Mouse (Mus musculus) neural tube, embryonic 11.5 days (tissue): ENCODE measurements around the gene Rapgef3. TPM values are rescaled to one million over a fixed set of nuclear protein-coding genes. Genes with fewer than 3 reads are reported as not detected.

Experiments used
- ATAC-seq: fragments of 200-750 bp; cut with Nextera tagmentation; 2 replicates; pipeline ENCODE4 v1.8.0; 2017; ENCODE audit warnings: moderate number of reproducible peaks, mild to moderate bottlenecking, moderate TSS enrichment, moderate library complexity; ENCODE audit not compliant: insufficient read depth, low FRiP score, low TSS enrichment
- DNase-seq: peaks from one replicate; pipeline ENCODE4 v3.0.0-alpha.2; 2015; ENCODE audit warnings: low spot score
- H3K27ac ChIP-seq: fragments of 300-500 bp; sonication (generic); 2 replicates; pipeline ENCODE4 v1.5.1; 2014; ENCODE audit warnings: low read depth, mild to moderate bottlenecking, low read length
- H3K27me3 ChIP-seq: fragments of 300-500 bp; sonication (generic); 2 replicates; pipeline ENCODE4 v1.6.1; 2014; ENCODE audit warnings: mild to moderate bottlenecking, low read length, mixed read lengths; ENCODE audit not compliant: control insufficient read depth, insufficient read depth
- H3K36me3 ChIP-seq: fragments of 300-500 bp; sonication (generic); 2 replicates; pipeline ENCODE4 v1.6.1; 2014; ENCODE audit warnings: mild to moderate bottlenecking, low read length, moderate library complexity, mixed read lengths; ENCODE audit not compliant: control insufficient read depth, insufficient read depth
- H3K4me1 ChIP-seq: fragments of 300-500 bp; sonication (generic); 2 replicates; pipeline ENCODE4 v1.6.1; 2014; ENCODE audit warnings: low read length, mixed read lengths; ENCODE audit not compliant: control insufficient read depth, insufficient read depth
- H3K4me2 ChIP-seq: fragments of 300-500 bp; sonication (generic); 2 replicates; pipeline ENCODE4 v1.6.1; 2014; ENCODE audit warnings: low read depth, mild to moderate bottlenecking, moderate library complexity
- H3K4me3 ChIP-seq: fragments of 300-500 bp; sonication (generic); 2 replicates; pipeline ENCODE4 v1.5.1; 2014; ENCODE audit warnings: low read depth, low read length
- H3K9ac ChIP-seq: fragments of 300-500 bp; sonication (generic); 2 replicates; pipeline ENCODE4 v1.6.1; 2014; ENCODE audit warnings: mild to moderate bottlenecking, low read length
- H3K9me3 ChIP-seq: fragments of 300-500 bp; sonication (generic); 2 replicates; pipeline ENCODE4 v1.6.1; 2016; ENCODE audit warnings: low read length; ENCODE audit not compliant: control insufficient read depth
- whole genome bisulfite sequencing: fragments of 180-500 bp; shearing (Covaris S2); extraction: QIAGEN DNeasy Blood & Tissue Kit; methylation state at CpG from one replicate; pipeline ENCODE4 v1.1.7; 2014; 5-methylcytosine and 5-hydroxymethylcytosine counted together
- polyA plus RNA-seq: library from polyadenylated mRNA; unstranded; fragments of >200 nt; fragmentation: Nextera tagmentation; extraction: Ambion mirVana; gene quantifications from 2 replicates; pipeline ENCODE4 v1.2.1, GENCODE M21; 2014

Rapgef3 gene
- polyA plus RNA-seq, 1 experiment from 2014 or later = 6.0 TPM

DNA sequence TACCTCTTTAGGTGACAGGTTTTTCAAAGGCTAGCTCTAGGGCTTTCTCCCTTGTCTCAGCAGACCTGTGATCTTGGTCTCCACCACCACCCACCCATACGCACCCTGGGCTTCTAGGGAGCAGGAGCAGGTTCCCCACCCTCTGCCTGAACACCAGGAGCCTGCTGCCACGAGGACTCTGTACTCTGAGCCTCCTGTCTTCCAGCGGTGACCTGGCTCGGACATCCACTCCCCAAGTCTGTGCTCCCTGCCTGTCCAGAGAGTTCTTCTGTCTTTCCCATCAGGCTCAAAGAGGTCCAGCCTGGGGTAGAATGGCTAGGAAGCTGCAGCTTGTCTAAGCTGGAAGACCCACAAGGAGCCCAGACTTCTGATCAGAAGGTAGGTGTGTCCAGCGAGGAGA is 24.6 kb downstream of the Rapgef3 start:
- no peak for ATAC-seq
- no peaks in the 10 kb centered on the region for H3K36me3 ChIP-seq
- WGBS = 84% methylated on average over 5 of the region's 5 CpGs
- H3K4me1 ChIP-seq = no peaks in the 10 kb centered on the region
- H3K4me2 ChIP-seq = no peak overlapping the region
- H3K4me3 ChIP-seq = no peak overlapping the region
- no peak overlapping the region for H3K27ac ChIP-seq
- H3K27me3 ChIP-seq = no peaks in the 10 kb centered on the region
- no peaks in the 10 kb centered on the region for H3K9me3 ChIP-seq
- no peak overlapping the region for H3K9ac ChIP-seq
- no peak for DNase-seq

DNA sequence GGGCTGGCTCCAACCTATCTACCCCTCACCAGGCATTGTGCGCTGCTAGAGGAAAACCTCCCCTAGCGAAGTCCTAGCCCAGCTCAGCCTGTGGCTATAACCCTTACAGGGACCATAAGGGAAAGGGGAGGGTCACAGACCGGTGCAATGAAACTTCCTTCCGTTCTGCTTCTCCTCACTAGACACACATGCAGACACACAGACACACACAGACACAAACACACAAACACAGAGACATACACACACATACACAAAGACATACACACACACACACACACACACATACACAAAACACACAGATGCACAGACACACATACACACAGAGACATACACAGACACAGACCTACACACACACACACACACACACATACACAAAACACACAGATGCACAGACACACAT is 25.2 kb downstream of the Rapgef3 start:
- WGBS = 69% methylated on average over 4 of the region's 4 CpGs

DNA sequence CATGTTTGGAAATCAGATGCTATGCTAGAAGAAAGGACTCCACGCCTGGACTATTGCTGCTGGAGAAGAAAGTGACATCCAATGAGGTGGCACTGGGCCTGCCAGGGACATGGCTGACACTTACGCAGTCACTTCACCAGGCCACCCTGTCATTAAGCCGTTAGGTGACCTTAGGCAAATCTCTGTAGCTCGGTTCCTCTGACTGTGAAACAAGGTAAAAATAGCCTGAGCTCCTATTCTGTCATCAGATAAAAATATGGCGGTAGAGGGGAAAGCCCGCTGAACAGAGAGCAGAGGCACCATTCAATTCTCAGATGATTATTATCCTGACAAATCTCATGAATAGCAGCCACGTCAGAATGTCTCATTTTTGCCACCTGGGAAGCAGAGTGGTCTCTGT is 25.7 kb downstream of the Rapgef3 start:
- DNase-seq (no peak), ATAC-seq (no peak)
- Histone ChIP-seq H3K27ac (no peak overlapping the region), H3K9ac (no peak overlapping the region), H3K4me3 (no peak overlapping the region), H3K9me3 (no peaks in the 10 kb centered on the region), H3K4me1 (no peaks in the 10 kb centered on the region), H3K4me2 (no peak overlapping the region), H3K36me3 (no peaks in the 10 kb centered on the region), H3K27me3 (no peaks in the 10 kb centered on the region)
- WGBS = 73% methylated on average over 7 of the region's 7 CpGs

More for the DNA sequence above, 25.2 kb downstream of the Rapgef3 start:
- H3K9ac ChIP-seq = no peak overlapping the region; the same call in 1 of the 2 replicates
- no peak for DNase-seq
- no peaks in the 10 kb centered on the region for H3K9me3 ChIP-seq
- no peaks in the 10 kb centered on the region for H3K4me1 ChIP-seq
- no peak overlapping the region for H3K4me3 ChIP-seq
- H3K36me3 ChIP-seq = no peaks in the 10 kb centered on the region
- H3K4me2 ChIP-seq = no peak overlapping the region
- no peak overlapping the region for H3K27ac ChIP-seq
- no peaks in the 10 kb centered on the region for H3K27me3 ChIP-seq
- no peak for ATAC-seq

DNA sequence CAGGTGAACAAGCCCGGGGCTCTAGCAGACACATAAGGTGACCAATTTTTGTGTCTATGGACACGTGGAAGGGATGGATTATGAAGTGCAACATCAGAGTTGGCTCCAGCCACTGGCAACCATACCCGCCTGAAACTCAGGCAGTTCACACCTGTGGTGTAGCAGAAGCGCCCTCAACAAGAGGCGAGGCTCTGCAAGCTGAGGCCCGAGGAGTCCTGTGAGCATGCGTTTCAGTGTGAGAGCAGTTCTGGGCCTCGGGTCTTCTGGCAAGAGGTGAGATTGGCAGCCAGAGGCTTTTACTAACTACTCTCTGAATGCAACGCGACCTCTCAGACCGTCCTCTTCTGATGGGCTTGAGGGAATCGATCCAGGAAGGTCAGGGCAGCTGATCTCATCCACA is 26.1 kb downstream of the Rapgef3 start:
- Histone ChIP-seq H3K4me3 (no peak overlapping the region), H3K4me1 (no peaks in the 10 kb centered on the region), H3K27me3 (no peaks in the 10 kb centered on the region), H3K4me2 (no peak overlapping the region), H3K36me3 (no peaks in the 10 kb centered on the region), H3K9ac (no peak overlapping the region), H3K27ac (no peak overlapping the region), H3K9me3 (no peaks in the 10 kb centered on the region)
- WGBS = 77% methylated on average over 12 of the region's 12 CpGs
- DNase-seq (no peak), ATAC-seq (no peak)

DNA sequence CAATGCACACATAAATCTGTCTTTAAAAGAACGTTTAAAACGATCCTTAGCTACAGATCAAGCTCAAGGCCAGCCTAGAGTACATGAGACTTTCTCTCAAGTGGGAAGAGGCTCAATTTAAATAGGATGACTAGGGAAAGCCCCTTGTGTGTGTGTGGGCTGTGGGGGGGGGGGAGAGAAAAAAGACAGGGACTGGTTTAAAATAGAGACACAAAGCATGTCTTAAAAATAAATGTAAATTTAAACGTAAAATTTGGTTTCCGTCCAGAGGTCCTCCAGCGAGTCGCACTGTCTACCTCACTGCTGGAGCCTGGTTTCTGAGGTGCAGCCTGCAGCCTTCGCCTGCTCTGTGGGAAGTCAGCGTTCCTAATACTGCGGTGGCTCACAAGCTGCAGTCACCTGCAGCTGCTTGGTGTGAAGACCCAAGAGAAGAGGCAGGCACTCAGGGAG is 27.5 kb downstream of the Rapgef3 start:
- whole genome bisulfite sequencing = 88% methylated on average over 9 of the region's 9 CpGs
- Histone ChIP-seq H3K36me3 (no peaks in the 10 kb centered on the region), H3K9ac (no peak overlapping the region), H3K4me3 (no peak overlapping the region), H3K9me3 (no peaks in the 10 kb centered on the region), H3K27me3 (no peaks in the 10 kb centered on the region), H3K4me1 (no peaks in the 10 kb centered on the region), H3K27ac (no peak overlapping the region), H3K4me2 (no peak overlapping the region)
- no peak for ATAC-seq
- DNase-seq = no peak

DNA sequence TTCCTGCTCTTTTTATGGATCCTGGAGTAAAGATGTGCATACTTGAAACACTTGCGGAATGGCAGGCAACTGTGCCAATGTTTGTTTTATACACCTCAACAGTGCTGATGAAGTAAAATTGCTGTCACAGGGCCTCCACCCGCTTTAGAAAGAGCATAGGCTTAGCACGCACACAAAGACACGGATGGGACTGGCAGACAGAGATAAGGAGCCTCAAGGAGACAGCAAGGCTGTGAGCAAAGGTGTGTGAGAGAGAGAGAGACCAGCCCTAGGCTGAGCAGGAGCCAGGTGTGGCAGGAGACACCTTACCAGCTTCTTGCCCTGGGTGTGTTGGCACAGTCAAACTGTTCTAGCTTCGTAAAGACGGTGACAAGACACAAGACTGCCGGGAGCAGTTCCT is 28.8 kb downstream of the Rapgef3 start:
- H3K9ac ChIP-seq = no peak overlapping the region
- DNase-seq (no peak), ATAC-seq (no peak)
- no peak overlapping the region for H3K27ac ChIP-seq
- H3K36me3 ChIP-seq = no peaks in the 10 kb centered on the region
- no peak overlapping the region for H3K4me2 ChIP-seq
- H3K27me3 ChIP-seq = no peaks in the 10 kb centered on the region
- H3K4me3 ChIP-seq = no peak overlapping the region
- 95% methylated on average over 7 of the region's 7 CpGs for WGBS
- no peaks in the 10 kb centered on the region for H3K9me3 ChIP-seq
- H3K4me1 ChIP-seq = no peaks in the 10 kb centered on the region

DNA sequence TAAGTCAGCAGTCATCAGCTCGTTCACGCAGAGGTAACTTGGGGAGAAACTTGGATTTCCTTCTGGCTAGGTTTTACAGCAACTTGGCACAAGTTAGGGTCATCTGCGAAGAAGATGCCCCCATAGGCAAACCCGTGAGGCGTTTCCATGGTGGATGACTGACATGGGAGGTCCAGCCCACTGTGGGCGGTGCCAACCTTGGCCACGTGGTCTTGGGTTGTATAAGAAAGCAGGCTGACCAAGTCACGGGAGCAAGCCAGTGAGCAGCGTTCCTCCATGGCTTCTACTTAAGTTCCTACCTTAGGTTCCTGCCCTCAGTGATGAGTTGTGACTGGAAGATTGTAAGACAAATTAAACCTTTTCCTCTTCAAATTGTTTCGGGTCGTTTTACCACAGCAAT is 35.8 kb downstream of the Rapgef3 start:
- ATAC-seq (no peak), DNase-seq (no peak)
- Histone ChIP-seq H3K27ac (no peak overlapping the region), H3K4me1 (no peaks in the 10 kb centered on the region), H3K9ac (no peak overlapping the region), H3K27me3 (no peaks in the 10 kb centered on the region), H3K9me3 (no peaks in the 10 kb centered on the region), H3K4me3 (no peak overlapping the region), H3K4me2 (no peak overlapping the region), H3K36me3 (no peaks in the 10 kb centered on the region)
- WGBS = 91% methylated on average over 11 of the region's 11 CpGs

DNA sequence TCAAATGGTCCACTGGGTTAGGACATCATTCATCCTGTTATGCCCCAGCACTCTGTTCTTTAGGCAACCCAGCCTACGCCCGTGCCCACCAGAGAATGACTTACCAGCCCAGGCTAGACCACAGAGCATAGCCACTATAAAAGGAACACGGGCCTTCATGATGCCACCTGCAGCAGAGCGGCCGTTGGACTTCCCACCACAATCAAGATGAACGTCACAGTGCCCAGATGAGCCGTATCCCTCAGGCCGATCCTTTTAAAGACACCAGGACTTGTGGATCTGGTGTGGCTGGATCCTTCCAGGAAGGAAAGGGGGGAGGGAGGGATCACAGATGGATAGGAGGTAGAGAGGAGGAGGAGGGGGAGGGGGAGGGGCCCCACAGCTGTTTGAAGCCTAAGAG is 36.7 kb downstream of the Rapgef3 start, which contains the start of gene Endou:
Gene Endou, minus strand, starts transcription at position 229 of the 400 bp plus-strand sequence.
- no peaks in the 10 kb centered on the region for H3K36me3 ChIP-seq
- no peaks in the 10 kb centered on the region for H3K27me3 ChIP-seq
- H3K9ac ChIP-seq = no peak within 1 kb of the TSS
- DNase-seq = no peak
- 91% methylated on average over 8 of the region's 8 CpGs for WGBS
- H3K9me3 ChIP-seq = no peaks in the 10 kb centered on the region
- H3K4me3 ChIP-seq = no peak within 1 kb of the TSS
- no peak within 1 kb of the TSS for H3K4me2 ChIP-seq
- ATAC-seq = no peak
- H3K4me1 ChIP-seq = no peaks in the 10 kb centered on the region
- no peak within 1 kb of the TSS for H3K27ac ChIP-seq

DNA sequence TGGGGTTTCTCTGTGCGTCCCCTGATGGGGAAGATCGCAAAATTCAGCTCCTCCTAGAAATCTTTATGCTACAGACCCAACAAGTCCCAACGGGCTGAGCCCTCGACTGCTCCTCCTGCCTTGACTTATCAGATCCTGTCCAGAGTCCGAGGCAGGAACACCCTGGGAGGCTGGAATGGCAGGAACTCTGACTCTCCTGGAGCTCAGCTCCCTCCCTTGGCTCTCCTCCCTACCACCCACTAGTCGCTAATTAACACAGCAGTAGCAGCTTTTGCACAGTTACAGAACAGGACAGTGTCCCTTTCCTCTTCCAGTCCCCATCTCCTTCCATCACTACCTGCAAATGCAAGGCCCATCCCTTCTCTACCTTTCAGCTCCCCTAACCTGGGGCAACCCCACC is 37.4 kb downstream of the Rapgef3 start:
- no peak overlapping the region for H3K27ac ChIP-seq
- no peaks in the 10 kb centered on the region for H3K9me3 ChIP-seq
- H3K4me1 ChIP-seq = no peaks in the 10 kb centered on the region
- no peaks in the 10 kb centered on the region for H3K36me3 ChIP-seq
- no peaks in the 10 kb centered on the region for H3K27me3 ChIP-seq
- DNase-seq (no peak), ATAC-seq (no peak)
- H3K4me3 ChIP-seq = no peak overlapping the region
- WGBS = 68% methylated on average over 6 of the region's 6 CpGs
- H3K4me2 ChIP-seq = no peak overlapping the region
- no peak overlapping the region for H3K9ac ChIP-seq
